Mouse (Mus musculus): ENCODE measurements at regions not wholly inside any gene's neighbourhood (a gene's known extent, or its start where the extent isn't known, plus 50 kb on each side); places are given as distances from the start of the nearest gene placed in this dataset.

GRCm38 (mm10) chr7:72957674-72958073 is 417.6 kb upstream of the Rgma start:
- H3K9me3 ChIP-seq = no peaks in the 10 kb centered on the region

GRCm38 (mm10) chr7:72961321-72961720 is 414.0 kb upstream of the Rgma start:
- no peaks in the 10 kb centered on the region for H3K27me3 ChIP-seq
- H3K36me3 ChIP-seq = no peaks in the 10 kb centered on the region
- no peak overlapping the region for H3K4me3 ChIP-seq
- H3K9ac ChIP-seq = no peak overlapping the region
- H3K4me1 ChIP-seq = no peaks in the 10 kb centered on the region
- H3K9me3 ChIP-seq = no peaks in the 10 kb centered on the region
- 78% methylated on average over 4 of the region's 4 CpGs for WGBS
- H3K27ac ChIP-seq = no peak overlapping the region
- no peak for ATAC-seq (ENCODE audit: insufficient number of reproducible peaks, low FRiP score, low TSS enrichment, low read depth)
- H3K4me2 ChIP-seq = no peak overlapping the region

More at GRCm38 (mm10) chr7:72957674-72958073, 417.6 kb upstream of the Rgma start:
- H3K4me2 ChIP-seq = no peak overlapping the region
- H3K27ac ChIP-seq = no peak overlapping the region
- H3K4me1 ChIP-seq = no peaks in the 10 kb centered on the region
- WGBS = 56% methylated on average over 4 of the region's 4 CpGs
- ATAC-seq (ENCODE audit: insufficient number of reproducible peaks, low FRiP score, low TSS enrichment, low read depth) = no peak
- no peaks in the 10 kb centered on the region for H3K27me3 ChIP-seq
- H3K9ac ChIP-seq = no peak overlapping the region
- no peaks in the 10 kb centered on the region for H3K36me3 ChIP-seq
- H3K4me3 ChIP-seq = no peak overlapping the region

GRCm38 (mm10) chr7:72962815-72963214 is 412.5 kb upstream of the Rgma start:
- Histone ChIP-seq H3K27me3 (no peaks in the 10 kb centered on the region), H3K27ac (no peak overlapping the region), H3K9ac (no peak overlapping the region), H3K4me1 (no peaks in the 10 kb centered on the region), H3K4me3 (no peak overlapping the region), H3K9me3 (no peaks in the 10 kb centered on the region), H3K36me3 (no peaks in the 10 kb centered on the region), H3K4me2 (no peak overlapping the region)
- WGBS = 53% methylated on average over 3 of the region's 3 CpGs
- ATAC-seq (ENCODE audit: insufficient number of reproducible peaks, low FRiP score, low TSS enrichment, low read depth) = no peak

DNA sequence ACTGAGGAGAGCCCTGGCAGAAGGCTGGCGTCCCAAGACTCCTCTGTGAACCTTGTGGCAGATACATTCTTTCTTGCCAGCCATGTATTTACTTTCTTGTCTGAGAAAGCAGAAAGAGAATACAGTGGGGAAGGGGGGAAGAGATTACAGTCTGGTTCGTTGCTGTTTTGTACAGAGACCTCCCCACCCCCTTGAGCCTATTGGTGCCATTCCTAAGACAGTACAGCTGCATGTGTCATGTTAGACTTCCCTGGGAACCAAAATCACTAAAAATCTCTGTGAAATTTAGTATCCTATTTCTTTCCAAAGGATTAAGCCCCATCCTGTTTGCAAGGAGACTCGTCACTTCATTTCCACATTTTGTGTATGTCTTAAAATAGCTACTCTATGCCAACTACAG is 411.4 kb upstream of the Rgma start:
- no peaks in the 10 kb centered on the region for H3K36me3 ChIP-seq
- H3K4me3 ChIP-seq = no peak overlapping the region
- H3K9me3 ChIP-seq = no peaks in the 10 kb centered on the region
- H3K27ac ChIP-seq = no peak overlapping the region
- H3K27me3 ChIP-seq = no peaks in the 10 kb centered on the region
- H3K4me2 ChIP-seq = no peak overlapping the region
- H3K9ac ChIP-seq = no peak overlapping the region
- 74% methylated on average over 3 of the region's 3 CpGs for WGBS
- no peaks in the 10 kb centered on the region for H3K4me1 ChIP-seq
- no peak for ATAC-seq (ENCODE audit: insufficient number of reproducible peaks, low FRiP score, low TSS enrichment, low read depth)

GRCm38 (mm10) chr7:72968193-72968592 is 407.1 kb upstream of the Rgma start:
- H3K4me2 ChIP-seq = no peak overlapping the region
- no peak overlapping the region for H3K9ac ChIP-seq
- WGBS = 79% methylated on average over 4 of the region's 4 CpGs
- H3K4me3 ChIP-seq = no peak overlapping the region
- ATAC-seq (ENCODE audit: insufficient number of reproducible peaks, low FRiP score, low TSS enrichment, low read depth) = no peak
- H3K27me3 ChIP-seq = no peaks in the 10 kb centered on the region
- H3K27ac ChIP-seq = no peak overlapping the region
- H3K4me1 ChIP-seq = no peaks in the 10 kb centered on the region
- no peaks in the 10 kb centered on the region for H3K36me3 ChIP-seq
- H3K9me3 ChIP-seq = no peaks in the 10 kb centered on the region

- Histone ChIP-seq H3K27me3 (no peaks in the 10 kb centered on the region), H3K4me3 (no peak overlapping the region), H3K4me2 (no peak overlapping the region), H3K27ac (no peak overlapping the region), H3K36me3 (no peaks in the 10 kb centered on the region), H3K9me3 (no peaks in the 10 kb centered on the region), H3K4me1 (no peaks in the 10 kb centered on the region), H3K9ac (no peak overlapping the region)
- WGBS = 76% methylated on average over 5 of the region's 5 CpGs
- no peak for ATAC-seq (ENCODE audit: insufficient number of reproducible peaks, low FRiP score, low TSS enrichment, low read depth)
Observed at GRCm38 (mm10) chr7:72971506-72972267, 403.6 kb upstream of the Rgma start.

DNA sequence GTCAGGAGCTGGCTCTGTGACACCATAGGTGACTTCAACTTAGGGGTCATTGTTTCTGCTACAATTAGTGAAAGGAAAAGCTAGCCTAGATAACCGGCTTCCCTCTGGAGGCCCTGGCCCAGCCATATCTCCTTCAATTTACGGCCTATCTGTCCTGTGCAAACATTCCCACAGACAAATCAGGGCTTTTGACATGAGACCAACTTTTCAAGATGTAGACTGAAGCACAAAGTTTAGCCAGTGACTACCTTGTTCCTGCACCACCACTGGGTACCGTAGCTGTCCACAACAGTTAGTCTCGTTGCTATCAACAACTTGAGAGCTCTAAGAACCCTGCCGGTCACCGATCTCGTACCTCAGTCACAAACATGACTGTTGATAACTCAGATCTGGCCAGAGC is 402.9 kb upstream of the Rgma start:
- H3K4me3 ChIP-seq = no peak overlapping the region
- H3K4me2 ChIP-seq = no peak overlapping the region
- no peaks in the 10 kb centered on the region for H3K9me3 ChIP-seq
- H3K9ac ChIP-seq = no peak overlapping the region
- no peaks in the 10 kb centered on the region for H3K27me3 ChIP-seq
- H3K4me1 ChIP-seq = no peaks in the 10 kb centered on the region
- no peak overlapping the region for H3K27ac ChIP-seq
- ATAC-seq (ENCODE audit: insufficient number of reproducible peaks, low FRiP score, low TSS enrichment, low read depth) = no peak
- no peaks in the 10 kb centered on the region for H3K36me3 ChIP-seq
- 86% methylated on average over 7 of the region's 7 CpGs for WGBS

DNA sequence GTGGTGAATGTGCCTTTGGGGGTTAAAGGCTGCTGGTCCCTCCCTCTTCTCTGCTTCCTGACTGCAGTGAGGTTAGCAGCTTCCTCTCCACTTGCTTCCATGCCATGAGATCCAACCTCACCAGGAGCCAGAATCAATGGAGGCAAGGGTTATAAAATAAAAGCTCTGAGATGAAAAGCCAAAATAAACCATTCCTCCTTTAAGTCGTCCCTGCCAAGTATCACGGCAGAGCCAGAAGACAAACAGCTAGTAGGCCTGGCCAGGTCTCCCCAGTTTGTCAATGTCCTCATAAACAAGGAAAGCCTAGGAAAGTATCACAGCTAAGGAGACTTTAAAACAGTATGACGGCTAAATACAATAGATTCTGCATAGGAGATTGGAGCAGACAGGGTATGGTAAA is 401.5 kb upstream of the Rgma start:
- whole genome bisulfite sequencing = 60% methylated on average over 3 of the region's 3 CpGs
- Histone ChIP-seq H3K27me3 (no peaks in the 10 kb centered on the region), H3K9me3 (no peaks in the 10 kb centered on the region), H3K4me3 (no peak overlapping the region), H3K36me3 (no peaks in the 10 kb centered on the region), H3K9ac (no peak overlapping the region), H3K27ac (no peak overlapping the region), H3K4me2 (no peak overlapping the region), H3K4me1 (no peaks in the 10 kb centered on the region)
- ATAC-seq (ENCODE audit: insufficient number of reproducible peaks, low FRiP score, low TSS enrichment, low read depth) = no peak

GRCm38 (mm10) chr7:72974384-72974783 is 400.9 kb upstream of the Rgma start:
- H3K36me3 ChIP-seq = no peaks in the 10 kb centered on the region
- ATAC-seq (ENCODE audit: insufficient number of reproducible peaks, low FRiP score, low TSS enrichment, low read depth) = no peak
- WGBS = 82% methylated on average over 3 of the region's 3 CpGs
- H3K4me3 ChIP-seq = no peak overlapping the region
- H3K27me3 ChIP-seq = no peaks in the 10 kb centered on the region
- no peaks in the 10 kb centered on the region for H3K9me3 ChIP-seq
- no peak overlapping the region for H3K27ac ChIP-seq
- no peak overlapping the region for H3K4me2 ChIP-seq
- H3K9ac ChIP-seq = no peak overlapping the region
- no peaks in the 10 kb centered on the region for H3K4me1 ChIP-seq

GRCm38 (mm10) chr7:72990559-72991429 is 384.5 kb upstream of the Rgma start:
- no peaks in the 10 kb centered on the region for H3K4me1 ChIP-seq
- no peak overlapping the region for H3K4me3 ChIP-seq
- H3K36me3 ChIP-seq = no peaks in the 10 kb centered on the region
- no peak for ATAC-seq (ENCODE audit: insufficient number of reproducible peaks, low FRiP score, low TSS enrichment, low read depth)
- 61% methylated on average over 8 of the region's 8 CpGs for WGBS
- no peak overlapping the region for H3K4me2 ChIP-seq
- H3K27me3 ChIP-seq = no peaks in the 10 kb centered on the region
- no peak overlapping the region for H3K27ac ChIP-seq
- no peak overlapping the region for H3K9ac ChIP-seq
- H3K9me3 ChIP-seq = no peaks in the 10 kb centered on the region

- Histone ChIP-seq H3K4me1 (0 out of 2 replicates have a peak, but pooled peaks cover 4% of the 10 kb centered on the region), H3K27me3 (no peaks in the 10 kb centered on the region), H3K4me2 (no peak overlapping the region), H3K9me3 (no peaks in the 10 kb centered on the region), H3K4me3 (no peak overlapping the region), H3K36me3 (no peaks in the 10 kb centered on the region), H3K27ac (no peak overlapping the region), H3K9ac (no peak overlapping the region)
- WGBS = 37% methylated on average over 5 of the region's 5 CpGs
- ATAC-seq (ENCODE audit: insufficient number of reproducible peaks, low FRiP score, low TSS enrichment, low read depth) = no peak
Observed at GRCm38 (mm10) chr7:72998374-72998773, 376.9 kb upstream of the Rgma start.

- Histone ChIP-seq H3K4me3 (no peak overlapping the region), H3K9ac (no peak overlapping the region), H3K4me2 (no peak overlapping the region), H3K4me1 (no peaks in the 10 kb centered on the region), H3K27me3 (no peaks in the 10 kb centered on the region), H3K36me3 (no peaks in the 10 kb centered on the region), H3K27ac (no peak overlapping the region), H3K9me3 (no peaks in the 10 kb centered on the region)
- 65% methylated on average over 3 of the region's 3 CpGs for WGBS
- ATAC-seq (ENCODE audit: insufficient number of reproducible peaks, low FRiP score, low TSS enrichment, low read depth) = no peak
Observed at GRCm38 (mm10) chr7:73019151-73019550, 356.2 kb upstream of the Rgma start.

Data from limb, embryonic 15.5 days (tissue).